Mouse (Mus musculus): Measurements from ENCODE around the gene Zfp541.

DNA sequence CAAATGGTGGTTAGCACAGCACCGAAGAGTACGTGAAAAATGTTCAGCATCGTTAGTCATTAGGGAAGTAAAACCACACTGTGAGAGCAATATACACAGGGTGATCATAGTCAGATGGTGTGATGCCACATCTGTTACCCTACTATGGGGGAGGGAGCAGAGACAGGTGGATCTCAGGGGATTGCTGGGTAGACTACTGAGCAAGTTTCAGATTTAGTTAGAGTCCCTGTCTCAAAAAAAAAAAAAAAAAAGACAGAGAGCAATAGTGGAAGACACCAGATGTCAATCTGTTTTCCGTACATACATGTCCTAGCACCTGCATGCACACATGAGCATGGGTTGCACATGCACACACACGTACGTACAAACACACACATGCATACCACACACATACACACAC, 5.9 kb upstream of the Zfp541 start:
- TF ChIP-seq CTCF (IDR thresholded peaks at IDR 0.05; ENCODE audit: borderline replicate concordance, insufficient read depth, low read depth, low read length) (no peak), POLR2A (IDR thresholded peaks at IDR 0.05; ENCODE audit: borderline replicate concordance, insufficient read depth, low read length) (no peak)
